Mouse (Mus musculus): Measurements from ENCODE around the gene Nme3. TPM values are rescaled to one million over a fixed set of nuclear protein-coding genes. Genes with fewer than 3 reads are reported as not detected.

Nme3 gene
- total RNA-seq, 2 experiments from 2014 or later, result 11.8 to 12.3 TPM

DNA sequence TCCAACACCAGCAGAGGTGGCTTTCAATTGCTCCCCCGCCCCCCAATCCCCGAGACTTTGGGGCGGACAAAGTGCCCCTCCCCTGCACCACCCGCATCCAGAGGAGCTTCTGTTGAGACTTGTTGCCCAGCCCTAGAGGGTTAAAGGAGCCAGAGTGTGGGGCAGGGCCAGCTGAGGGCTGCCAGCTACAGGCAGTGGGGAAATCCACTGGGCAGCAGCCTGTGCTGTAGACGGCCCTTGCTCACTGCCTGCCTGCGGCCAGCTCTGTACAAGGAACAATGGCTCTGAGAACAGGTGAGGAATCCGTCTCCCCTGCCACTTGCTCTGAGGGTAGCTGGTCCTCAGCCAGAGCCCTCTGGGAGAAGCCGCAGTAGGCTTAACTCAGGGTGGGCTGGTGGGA is 17.8 kb upstream of the Nme3 start:
- DNase-seq (ENCODE audit: low spot score), result no peak

DNA sequence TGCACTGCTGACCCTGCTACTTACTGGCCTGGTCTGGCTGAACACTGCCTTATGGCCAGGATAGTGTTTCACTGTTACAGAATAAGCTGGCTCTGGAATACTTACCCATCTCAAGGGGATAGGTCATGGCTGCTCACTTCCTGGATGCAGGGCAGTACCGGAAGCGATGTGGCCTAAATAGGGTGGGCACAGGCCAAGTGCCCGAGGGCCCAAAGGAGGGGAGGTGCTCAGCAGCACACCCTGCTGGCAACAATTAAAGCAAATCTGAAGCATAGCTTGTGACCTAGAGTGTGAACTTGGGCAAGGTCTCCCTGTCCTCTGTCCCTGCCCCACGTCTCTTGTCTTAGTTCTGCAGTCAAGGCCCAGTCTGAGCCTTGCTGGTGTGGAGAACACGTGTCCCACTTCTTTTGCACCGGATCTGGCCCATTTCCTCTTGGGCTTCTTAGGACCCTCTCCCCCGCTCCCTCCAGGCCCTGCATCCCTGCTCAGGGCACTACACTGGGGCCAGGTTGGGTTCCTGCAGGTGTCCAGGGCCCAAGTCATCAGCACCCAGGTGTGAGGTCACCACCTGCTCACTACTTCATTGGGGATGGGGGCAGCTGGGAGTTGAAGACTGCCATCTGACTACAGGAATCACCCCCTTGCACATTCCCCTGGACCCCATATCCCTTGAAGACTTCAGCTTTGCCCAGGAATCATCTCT is 14.4 kb upstream of the Nme3 start:
- DNase-seq (ENCODE audit: low spot score), result peak; percentile 52

DNA sequence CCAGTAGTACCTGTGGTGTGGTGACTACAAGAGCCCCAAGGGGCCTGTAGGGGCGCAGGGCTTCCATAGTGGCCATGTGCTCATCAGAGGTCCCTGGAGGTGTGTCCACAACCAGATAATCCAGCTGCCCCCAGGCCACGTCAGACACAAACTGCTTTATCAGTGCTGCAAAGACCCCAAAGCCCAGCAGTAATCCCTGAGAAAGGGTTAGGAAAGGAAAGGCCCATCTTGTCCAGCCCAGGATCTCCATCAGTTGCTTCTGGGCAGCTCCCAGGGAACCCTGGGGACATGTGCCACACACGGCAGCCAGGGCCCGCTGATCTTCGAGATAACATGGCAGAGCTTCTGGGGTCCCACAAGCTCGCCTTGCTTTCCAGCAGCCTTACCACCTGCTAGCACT is 11.9 kb upstream of the Nme3 start:
- no peak for DNase-seq (ENCODE audit: low spot score)

DNA sequence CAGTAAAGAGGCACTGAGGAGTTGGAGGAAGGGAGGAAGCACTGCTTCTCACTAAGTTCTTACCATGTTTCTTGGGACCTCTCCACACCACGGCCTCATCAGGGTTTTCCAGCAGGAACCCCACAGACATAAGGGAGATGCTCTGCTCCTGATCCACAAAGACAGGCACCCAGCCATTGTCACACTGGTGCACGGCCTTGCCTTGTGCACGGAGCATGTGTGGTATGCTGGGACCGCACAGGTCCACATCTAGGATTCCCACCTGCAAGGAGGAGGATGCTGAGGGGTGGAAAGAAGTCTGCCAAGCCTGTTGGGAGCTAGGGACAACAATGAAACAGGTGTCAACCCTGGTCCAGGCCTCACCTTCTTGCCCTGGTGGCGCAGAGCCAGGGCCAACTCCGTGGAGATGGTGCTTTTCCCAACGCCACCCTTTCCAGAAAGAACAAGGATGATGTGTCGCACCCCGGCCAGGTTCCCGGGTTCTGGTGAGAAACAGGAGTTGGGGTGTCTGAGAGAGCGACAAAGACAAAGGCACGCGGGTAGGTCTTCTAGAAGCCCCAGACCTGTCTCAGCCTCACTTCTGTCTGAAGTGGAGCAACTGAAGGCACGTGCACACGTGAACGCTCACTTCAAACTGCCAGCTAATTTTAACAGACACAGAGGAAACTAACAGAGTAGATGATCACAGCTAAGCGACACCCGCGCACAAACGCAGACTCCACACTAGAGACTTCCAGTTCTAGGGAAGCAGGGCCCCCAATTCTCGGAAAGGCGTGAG is 10.8 kb upstream of the Nme3 start:
- no peak for DNase-seq (ENCODE audit: low spot score)

DNA sequence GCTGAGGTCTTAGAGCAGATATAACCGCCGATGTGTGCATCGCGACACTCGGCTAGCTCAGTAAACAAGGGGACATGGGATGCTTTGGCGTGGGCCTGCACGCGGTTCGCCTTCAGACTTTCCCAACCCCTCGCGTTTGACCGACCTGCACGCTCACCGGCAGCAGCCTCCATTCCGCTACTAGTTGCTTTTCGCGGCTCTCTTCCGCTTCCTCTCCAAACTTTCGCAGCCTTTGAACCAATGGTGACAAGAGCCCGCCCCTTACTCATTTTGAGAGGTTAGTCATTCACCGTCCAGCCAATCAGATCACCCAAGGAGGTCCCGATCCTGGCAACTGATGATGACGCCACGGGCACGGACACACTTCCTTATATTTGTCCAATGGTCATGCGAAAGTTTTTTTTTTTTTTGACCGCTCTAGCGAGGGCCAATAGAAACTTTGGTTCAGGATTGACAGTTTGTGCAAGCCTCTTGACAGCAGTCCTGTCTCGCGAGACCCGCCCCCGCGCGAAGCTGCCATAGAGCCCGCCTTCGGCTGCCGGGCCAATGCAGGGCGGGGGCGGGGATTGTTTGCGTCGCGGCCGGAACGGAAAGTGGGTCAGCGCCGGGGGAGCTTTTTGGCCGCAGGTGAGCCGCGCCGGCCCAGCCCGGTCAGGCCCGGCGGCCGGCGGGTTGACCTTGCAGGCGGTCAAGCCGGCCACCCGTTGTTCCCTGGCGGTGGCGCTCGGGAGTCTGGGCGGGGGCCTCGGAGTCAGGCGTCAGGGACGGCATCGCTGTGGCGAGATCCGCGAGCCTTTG is 10.0 kb upstream of the Nme3 start, which contains the start of the genes Nubp2 and Spsb3:
Gene Nubp2 (minus strand): TSS at position 216 of the 798 bp plus-strand sequence.
Gene Spsb3 (plus strand): TSS at position 510 of the 798 bp plus-strand sequence.
- DNase-seq (ENCODE audit: low spot score), result peak; percentile 98

DNA sequence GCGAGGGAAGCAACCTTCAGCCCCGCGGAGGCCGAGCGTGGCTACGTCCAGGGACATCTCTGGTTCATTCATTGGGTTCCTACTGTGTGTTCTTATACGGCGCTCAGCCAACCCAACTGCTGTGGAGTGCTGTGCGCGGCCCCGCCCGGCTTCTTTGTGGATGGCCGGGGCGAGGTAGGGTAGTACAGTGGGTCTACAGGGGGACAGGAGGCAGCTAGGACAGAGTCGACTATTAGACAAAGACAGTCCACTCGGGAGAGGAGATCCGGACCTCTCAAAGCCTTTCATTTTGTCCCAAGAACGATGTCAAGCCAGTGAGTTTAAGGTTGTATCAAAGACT is 9.4 kb upstream of the Nme3 start:
- DNase-seq (ENCODE audit: low spot score), result no peak

DNA sequence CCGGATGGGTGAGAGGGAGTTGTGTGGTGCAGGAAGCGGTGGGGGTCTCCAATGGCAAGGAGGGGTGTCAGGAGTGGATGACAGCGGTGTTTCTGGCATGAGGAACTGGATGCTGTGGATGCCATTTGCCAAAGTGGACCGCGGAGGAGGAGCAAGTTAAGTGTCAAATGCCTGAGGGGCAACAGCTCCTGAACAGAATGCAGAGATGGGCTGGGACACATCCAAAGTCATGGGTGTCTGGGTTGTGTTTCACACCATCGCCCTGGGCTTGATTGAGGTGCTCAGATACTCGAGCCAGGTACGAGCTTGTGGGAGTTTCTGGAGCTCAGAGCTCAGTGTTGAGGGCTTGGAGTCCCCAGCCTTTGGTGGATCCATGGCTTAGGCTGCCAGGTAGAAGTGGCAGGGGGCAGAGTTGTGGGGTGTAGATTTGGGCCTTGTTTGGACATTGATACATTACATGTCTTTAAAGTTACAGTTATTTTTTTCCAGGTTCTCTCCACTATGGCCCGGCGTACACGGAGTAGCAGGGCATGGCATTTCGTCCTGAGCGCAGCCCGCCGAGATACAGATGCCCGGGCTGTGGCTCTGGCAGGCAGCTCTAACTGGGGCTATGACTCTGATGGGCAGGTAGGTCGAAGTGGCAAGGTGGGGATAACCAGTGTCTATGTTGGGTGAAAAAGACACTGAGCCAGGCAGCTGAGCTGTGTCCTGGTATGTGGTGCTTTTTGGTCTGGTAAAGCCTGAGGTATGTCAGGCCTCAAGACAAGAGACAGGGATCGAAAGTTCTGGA is 8.8 kb upstream of the Nme3 start:
- no peak for DNase-seq (ENCODE audit: low spot score)

DNA sequence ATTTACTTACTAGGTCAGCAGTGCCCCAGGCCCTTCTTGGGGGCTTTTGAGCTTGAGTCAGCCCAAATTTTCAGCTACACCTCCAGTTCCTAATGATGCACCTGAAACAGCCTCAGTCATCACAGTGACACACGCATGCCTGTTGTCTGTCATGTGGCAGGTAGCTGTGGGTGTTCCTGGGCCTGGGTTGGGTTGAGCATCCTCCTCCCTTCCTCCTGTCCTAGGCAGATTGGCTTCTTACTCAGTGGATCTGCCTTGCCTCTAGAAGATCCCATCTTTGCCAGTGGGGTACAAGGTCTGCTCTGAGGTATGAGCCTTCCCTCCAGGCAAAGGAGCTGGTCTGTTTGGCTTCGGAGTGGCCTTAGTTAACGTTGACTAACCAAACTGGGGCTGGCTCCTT is 7.4 kb upstream of the Nme3 start:
- no peak for DNase-seq (ENCODE audit: low spot score)

DNA sequence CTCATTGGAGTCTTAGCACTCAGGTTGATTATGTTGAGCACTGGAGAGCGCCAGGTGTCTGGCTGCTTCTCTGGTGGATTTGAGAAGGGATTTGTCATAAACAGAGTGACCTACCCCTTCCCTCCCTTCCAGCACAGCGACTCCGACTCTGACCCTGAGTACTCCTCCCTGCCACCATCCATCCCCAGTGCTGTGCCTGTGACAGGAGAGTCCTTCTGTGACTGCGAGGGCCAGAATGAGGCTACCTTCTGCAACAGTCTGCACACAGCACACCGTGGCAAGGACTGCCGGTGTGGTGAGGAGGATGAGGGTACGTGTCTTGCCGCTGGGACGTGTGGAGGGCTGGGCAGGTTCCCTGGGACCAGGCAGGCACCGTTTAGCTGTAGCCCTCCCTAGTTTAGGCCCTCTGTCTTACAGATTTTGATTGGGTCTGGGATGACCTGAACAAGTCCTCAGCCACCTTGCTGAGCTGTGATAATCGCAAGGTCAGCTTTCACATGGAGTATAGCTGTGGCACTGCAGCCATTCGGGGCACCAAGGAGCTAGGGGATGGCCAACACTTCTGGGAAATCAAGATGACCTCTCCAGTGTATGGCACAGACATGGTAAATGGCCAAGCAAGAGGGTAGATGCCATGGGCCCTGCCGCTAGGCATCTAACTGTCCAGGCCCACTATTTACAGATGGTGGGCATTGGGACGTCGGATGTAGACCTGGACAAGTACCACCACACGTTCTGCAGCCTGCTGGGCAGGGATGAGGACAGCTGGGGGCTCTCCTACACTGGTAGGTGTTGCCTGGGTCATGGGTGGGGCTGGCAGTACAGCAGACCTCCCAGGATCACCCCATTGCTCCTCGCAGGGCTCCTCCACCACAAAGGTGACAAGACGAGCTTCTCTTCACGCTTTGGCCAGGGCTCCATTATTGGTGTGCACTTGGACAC is 5.9 kb upstream of the Nme3 start:
- no peak for DNase-seq (ENCODE audit: low spot score)

DNA sequence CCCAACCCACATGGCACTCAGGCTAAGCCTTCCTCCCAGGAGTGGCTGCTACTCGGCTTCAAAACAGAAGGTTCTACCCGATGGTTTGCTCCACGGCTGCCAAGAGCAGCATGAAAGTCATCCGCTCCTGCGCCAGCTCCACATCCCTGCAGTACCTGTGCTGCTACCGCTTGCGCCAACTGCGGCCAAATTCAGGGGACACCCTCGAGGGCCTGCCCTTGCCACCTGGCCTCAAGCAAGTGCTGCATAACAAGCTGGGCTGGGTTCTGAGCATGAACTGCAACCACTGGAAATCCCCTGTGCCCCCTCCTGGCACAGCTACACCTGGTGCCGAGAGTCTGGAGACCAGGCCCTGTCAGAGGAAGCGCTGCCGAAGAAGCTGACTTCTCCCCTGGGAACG is 5.0 kb upstream of the Nme3 start:
- DNase-seq (ENCODE audit: low spot score), result no peak

DNA sequence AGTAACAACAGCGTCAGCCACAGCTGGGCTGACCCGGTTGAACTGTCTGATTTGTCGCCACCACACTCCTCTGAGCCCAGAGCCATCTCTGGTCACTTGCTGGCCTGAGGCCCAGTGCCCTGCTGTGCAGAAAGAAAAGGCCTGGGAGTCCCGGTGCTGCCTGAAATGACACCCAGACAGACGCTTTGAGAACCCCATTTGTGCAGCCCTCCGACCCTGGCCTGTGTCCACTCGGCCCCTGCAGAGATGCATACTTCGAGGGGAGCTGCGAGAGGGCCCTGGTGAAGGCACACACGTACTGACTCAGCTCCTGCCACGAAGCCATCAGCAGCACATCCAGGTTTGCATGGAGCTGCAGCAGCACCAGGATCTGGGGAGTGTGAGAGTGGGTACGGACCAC is 3.5 kb upstream of the Nme3 start:
- DNase-seq (ENCODE audit: low spot score), result no peak

DNA sequence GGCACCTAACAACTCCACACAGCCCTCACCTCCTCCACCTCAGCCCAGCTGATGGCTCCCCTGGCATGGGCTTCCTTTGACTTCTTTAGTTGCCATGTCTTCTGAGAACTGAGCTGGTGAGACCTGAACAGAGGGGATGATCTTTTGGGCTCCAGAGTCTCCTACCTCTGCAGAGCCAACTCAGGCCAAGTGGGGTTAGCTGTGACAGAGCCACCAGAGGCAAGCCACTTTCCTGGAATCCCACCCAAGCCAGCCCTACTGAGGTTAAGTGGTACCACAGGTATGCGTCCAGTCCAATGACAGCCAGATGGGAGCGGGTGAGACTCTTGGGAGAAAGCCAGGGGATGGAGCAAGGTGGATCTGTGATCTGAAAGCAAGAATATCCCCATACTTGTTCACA is 3.0 kb upstream of the Nme3 start:
- DNase-seq (ENCODE audit: low spot score), result no peak

DNA sequence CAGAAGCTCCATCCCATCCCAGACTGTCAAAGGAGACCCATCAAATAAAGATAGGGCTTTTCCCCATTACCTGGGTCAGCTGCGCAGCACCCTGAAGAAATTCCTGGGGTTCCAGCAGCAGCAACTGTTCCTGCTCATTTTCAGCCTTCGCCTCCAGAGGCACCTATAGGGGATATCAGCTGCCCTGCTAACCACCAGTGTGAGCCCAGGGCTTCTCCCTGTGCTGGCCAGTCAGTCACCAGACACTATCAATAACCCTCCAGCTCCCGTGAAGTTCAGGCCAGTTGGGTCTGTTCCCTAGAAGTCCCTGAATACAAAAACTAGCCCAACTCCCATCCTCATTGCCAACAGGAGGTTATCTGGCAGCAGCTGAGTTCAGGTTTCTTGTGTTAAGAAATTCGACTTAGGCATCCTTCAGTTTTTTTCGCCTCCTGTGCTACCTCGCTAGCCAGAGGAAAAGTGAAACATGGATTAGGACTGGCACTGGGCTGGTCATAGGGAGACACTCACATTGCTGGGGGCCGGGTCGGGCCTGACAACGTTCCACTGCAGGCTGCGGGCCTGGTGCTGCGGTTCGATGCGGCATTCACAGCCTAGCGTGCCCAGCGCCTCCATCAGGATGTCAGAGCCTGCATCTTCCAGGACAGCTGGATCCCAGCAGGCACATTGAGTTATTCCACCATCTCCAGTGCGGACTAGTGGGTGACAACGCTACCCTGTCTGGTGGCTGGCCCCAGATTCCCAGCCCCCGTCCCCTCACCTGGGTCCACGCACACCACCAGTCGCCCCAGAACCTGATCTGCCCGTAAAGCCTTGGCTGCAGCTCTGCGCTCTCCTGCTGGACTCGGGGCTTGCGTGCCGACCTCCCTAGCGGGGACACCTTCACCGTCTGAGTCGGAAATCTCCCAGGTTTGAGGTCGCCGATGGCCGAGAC is 2.0 kb upstream of the Nme3 start:
- no peak for DNase-seq (ENCODE audit: low spot score)

DNA sequence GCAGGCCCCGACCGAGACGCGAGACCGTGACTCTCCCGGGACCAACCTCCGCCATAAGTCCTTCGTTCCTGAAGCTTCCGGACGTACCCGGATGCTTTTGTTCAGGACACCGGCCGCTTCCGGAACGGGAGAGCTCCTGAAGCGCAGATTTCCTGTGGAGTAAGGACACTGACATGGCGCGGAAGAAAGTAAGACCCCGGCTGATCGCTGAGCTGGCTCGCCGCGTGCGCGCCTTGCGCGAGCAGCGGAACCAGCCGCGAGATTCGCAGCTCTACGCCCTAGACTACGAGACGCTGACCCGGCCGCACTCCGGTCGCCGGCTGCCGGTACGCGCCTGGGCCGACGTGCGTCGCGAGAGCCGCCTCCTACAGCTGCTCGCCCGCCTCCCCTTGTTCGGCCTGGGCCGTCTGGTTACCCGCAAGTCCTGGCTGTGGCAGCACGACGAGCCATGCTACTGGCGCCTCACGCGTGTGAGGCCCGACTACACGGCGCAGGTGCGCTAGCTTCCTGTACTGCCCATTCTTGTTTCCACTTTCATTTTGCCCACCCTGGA is 1.2 kb upstream of the Nme3 start, which contains the start of the genes Eme2 and Mrps34:
Gene Eme2 (minus strand): TSS at position 93 of the 553 bp plus-strand sequence.
Gene Mrps34 (plus strand): TSS at position 122 of the 553 bp plus-strand sequence.
- DNase-seq (ENCODE audit: low spot score), result peak; percentile 84

DNA sequence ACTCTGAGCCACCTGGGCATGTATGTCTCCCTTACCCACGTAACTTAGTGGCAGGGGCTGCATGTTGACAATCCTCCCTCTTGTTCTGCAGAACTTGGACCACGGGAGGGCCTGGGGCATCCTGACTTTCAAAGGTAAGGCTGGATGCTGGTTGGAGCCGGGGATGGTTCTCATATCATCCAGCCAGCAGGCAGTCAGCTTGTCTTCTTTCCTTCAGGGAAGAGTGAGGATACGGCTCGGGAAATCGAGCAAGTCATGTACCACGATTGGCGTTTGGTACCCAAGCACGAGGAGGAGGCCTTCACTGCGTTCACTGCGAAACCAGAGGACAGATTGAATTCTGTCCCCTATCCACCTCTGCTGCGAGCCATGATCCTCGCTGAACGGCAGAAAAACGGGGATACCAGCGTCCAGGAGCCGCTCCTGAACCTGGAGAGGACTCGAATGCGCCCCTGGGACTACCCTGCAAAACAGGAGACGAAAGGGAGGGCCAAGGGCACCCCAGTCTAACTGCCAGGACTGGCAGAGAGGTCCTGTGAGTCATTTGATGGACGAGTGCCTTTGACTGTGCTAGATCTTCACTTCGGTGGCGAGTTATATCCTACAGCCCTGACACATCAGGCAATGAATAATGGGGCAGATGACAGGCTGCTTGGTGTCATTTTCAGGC is 594 bp upstream of the Nme3 start:
- DNase-seq (ENCODE audit: low spot score), result no peak

DNA sequence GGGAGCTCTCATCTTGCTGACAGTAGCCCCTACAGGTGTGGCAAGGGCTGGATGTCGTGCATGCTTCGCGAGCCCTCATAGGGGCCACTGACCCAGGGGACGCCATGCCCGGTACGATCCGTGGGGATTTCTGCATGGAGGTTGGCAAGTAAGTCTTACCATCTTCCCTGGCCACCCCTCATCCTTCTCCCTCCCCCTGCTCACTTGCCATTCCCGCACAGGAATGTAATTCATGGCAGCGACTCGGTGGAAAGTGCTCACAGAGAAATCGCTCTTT is 631 bp downstream of the Nme3 start:
- no peak for DNase-seq (ENCODE audit: low spot score)

DNA sequence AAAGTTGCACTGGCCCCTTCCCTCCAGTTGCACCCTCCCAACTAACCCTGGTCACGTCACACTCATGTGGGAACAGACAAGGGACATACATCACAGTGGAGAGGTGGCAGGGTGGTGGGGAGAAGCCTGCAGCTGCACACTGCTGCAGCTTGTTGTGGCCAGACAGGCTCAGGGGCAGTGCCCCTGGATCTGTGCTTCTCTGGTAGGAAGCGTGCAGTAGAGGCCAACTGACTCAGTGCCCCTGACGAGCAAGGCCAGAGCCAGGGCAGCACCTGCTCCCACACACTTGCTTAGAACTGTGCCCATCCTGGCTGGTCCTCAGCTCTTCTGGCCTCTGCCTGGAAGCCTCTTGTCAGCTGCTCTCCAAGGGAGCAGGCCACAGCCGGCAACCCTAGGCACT is 1.3 kb downstream of the Nme3 start:
- DNase-seq (ENCODE audit: low spot score), result no peak

Measured in gastrocnemius, adult 18-20 months (tissue).